Mouse (Mus musculus) kidney, postnatal 4 days (tissue): ENCODE measurements around the gene Zfyve21.

Source experiments
- DNase-seq, 2 experiments: peaks; one replicate each; pipeline ENCODE4 v3.0.0; 2021; ENCODE audit warnings: mixed read lengths in 2 of 2

Gene Zfyve21

DNA sequence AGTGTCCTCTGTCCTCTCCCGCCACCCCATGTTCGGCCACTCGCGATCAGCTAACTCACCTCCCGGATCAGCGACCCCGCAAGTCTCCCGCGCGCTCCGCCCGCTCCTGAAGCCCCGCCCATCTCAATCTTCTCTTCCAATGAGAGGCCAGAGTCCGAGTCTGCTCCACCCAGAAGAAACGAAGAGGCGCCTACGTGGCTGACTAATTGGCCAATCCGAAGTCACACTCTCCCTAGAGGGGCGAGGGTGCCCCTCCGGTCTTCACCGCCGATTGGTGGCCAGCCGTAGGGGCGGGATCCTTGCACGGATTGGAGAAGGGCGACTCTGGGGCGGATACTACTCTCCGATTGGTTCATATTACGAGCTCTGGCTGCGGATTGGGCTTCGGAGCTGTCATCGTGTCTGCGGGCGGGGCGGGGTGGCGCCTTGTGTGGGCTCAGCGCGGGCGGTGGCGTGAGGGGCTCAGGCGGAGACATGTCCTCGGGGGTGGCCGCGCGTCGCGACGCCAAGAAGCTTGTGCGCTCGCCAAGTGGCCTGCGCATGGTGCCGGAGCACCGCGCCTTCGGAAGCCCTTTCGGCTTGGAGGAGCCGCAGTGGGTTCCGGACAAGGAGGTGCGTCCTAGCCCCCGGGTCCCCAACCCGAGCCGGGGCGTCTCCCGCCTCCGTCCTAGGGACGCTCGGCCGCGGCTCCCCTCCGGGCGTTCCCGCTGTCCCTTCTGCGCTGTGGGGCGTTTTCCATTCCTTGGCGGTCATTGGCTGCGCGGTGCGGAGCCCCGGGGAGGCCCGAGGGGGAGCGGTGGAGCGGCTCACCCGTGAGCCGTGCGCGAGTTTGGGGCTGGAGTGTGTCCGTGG lies at the start of gene Zfyve21, which contains the start of gene Xrcc3:
Zfyve21 (plus strand) TSS at position 405 of the 852 bp plus-strand sequence.
Xrcc3 (minus strand) TSS at position 108 of the 852 bp plus-strand sequence.
- peak; percentile 96 to 98 for DNase-seq

DNA sequence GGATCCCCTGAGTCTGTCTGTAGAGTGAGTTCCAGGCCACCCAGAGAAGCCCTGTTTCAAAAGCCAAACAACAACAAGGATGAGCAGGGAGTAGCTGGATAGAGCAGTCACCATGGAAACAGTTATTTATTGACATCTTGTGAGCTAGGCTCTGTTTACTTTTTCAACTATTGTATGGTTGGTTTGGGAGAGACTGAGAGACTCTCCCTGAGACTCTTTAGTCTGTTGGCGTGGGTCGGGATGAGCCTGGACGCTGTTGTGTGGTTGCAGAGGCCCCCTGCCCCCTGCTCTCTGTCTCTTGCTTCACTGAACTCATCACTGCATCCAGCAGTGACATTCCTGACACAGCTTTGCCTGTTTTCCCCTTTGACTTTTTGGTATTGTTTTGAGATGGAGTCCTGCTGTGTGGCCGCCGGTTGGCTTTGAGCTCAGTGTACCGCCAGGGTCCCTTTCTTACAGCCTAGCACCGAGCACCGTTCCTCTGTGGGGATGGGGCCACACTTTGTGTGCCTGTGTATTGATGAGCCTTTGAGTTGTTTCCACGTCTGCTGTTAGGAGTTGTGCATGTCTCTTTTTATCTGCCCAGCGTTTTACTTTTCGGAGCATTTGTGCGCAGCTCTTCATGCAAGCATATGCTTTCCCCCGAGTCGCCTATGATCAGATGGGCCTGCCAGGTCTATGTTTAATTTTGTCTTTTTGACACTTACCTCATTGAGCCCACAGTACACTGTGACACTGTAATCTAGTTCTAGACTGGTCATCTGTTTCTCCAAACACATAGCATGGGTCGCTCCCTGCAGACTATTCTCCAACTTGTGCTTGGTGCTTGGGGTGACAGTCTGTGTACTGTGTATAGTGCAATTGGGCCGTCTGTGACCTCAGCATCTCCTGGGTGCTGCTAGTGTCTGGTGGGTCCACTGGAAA lies 47.4 kb upstream of the Zfyve21 start:
- no peak for DNase-seq

DNA sequence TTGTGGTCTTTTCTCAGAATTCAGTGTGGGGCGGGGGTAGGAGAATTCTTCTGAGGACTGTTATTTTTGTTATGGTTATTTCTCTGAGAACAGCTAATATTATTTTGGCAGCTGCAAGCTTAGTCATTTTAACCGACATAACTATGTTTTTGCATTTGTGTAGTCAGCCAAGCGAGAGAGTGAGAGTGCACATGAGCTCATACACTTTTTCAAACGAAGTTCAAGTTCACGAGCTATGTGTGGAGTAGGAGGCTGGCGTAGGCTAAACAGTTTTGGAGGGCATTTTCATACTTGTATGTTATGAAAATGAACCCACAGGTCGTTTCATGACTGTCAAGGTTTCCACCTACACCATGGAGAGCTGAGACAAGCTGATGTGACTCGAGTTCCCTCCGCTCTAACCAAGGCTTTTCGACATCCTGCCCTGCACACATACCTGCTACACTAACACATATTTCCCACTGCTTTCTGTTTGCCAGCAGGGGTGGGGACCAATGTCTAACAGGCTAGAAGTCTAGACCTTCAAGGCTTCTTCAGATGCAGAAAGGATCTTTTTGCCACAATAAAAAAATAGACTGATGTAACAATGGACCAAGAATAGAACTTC lies 45.5 kb upstream of the Zfyve21 start:
- DNase-seq, result no peak

DNA sequence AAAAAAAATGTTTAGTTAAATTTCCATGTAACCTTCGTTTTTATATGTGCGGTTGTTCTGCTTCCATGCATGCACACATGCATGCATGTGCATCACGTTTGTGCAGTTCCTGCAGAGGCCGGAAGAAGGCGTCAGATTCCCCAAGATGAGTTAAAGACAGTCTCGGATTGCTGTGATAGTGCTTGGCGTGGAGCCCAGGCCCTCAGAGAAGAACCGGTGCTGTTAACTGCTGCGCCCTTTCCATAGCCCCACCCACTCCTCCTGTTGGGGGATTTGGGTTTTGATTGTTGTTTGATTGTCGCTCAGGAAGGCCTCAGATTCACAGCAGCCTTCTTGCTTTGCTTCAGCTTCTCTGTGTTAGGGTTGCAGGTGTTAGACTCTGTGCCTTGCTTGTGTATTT lies 44.7 kb upstream of the Zfyve21 start:
- DNase-seq, result peak; percentile 77 to 84

DNA sequence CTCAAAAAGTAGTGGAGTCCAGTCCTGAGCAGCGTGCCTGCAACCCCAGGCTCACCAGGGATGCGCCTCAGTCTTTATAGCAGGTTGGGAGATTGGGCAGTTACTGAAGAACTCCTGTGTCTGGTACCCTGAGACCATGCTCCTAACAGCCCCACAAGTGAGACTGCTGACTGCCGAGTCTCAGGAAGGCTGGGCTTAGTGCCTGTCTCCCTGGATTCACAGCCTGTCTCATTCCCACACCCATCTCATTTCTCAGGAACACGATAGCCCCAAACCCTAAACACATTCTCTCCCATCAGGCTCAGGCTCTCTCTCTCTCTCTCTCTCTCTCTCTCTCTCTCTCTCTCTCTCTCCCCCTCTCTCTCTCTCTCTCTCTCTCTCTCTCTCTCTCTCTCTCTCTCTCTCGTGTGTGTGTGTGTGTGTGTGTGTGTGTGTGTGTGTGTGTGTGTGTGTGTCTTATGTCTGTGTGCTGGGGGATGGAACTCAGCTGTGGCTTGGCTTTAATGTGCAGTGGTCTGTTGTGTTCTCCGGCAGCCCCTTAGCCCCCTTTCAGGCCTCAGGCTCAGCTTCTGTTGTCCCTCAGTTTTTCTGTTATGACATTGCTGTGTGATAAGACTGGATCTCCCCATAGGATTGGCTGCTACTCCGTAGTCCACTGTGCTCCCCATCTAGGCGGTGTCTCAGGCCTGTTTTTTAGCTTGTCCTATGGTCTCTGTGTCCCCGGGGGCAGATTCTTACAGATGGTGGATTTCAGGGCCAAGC lies 44.0 kb upstream of the Zfyve21 start:
- no peak for DNase-seq

DNA sequence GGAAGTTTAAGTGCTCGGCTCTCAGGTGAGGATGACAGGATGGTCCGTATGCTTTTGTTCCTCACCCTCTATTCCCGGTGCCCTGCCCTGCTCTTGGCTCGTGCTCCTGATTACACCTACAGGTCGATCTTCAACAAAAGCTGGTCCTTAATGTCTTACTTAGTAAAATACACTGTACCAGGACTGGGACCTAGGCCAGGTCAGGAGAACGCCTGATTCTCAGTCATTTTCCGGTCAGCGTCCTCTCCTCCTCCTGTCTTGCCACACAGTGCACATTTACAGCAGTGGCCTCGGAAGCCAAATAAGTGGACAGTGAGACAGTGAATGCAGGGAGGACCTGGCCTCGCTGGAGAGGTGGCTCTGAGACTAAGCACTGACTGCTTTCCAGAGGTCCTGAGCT lies 43.3 kb upstream of the Zfyve21 start:
- no peak for DNase-seq

DNA sequence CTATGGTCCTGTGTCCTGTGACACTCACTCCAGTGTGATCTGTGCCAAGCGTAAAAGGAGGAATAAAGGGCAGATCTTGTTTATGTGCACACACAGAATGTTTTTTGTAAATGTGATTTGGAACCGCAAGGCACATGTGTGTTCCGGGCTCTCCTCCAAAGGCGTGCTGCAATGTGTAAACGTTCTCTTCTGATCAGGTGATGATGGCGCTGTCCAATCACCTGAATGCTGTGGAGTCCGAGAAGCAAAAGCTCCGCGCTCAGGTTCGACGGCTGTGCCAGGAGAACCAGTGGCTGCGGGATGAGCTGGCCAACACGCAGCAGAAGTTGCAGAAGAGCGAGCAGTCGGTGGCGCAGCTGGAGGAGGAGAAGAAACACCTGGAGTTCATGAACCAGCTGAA lies 39.8 kb upstream of the Zfyve21 start:
- DNase-seq, result no peak

DNA sequence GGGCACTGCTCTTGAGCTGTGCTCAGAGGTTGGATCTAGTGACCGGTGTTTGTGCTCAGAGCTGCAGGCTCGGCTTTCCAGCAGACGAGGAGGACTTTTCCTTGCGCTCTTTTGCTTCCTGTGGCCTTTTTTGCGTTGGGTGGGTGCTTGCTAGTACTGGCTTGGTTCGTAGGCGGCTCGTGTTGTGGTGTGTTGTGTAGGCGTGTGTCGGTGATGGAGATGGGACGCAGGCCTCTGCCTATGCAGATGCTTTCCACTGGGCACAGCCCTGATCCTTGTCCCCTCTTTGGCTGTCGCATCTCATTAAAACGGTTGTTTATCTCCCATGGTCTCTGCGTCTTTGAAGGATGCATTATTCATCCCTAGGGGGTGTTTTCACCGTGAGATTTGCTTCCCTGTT lies 39.1 kb upstream of the Zfyve21 start:
- no peak for DNase-seq

DNA sequence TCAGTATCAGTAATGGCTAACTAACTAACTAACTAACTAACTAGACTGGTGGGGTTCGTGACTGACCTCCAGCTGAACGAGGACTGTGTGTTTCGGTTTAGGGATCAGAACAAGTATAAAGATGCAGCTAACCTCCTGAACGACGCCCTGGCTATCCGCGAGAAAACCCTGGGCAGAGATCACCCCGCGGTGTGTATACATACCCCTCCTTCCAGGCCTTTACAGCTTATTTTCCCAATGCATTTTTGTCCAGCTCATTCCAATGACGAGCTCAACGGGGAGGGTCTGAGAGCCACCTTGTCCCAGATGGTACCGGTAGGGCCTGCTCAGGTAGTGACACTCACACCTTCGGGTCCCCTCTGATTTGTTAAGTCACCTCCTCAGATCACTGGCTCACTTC lies 36.1 kb upstream of the Zfyve21 start:
- DNase-seq, result no peak

DNA sequence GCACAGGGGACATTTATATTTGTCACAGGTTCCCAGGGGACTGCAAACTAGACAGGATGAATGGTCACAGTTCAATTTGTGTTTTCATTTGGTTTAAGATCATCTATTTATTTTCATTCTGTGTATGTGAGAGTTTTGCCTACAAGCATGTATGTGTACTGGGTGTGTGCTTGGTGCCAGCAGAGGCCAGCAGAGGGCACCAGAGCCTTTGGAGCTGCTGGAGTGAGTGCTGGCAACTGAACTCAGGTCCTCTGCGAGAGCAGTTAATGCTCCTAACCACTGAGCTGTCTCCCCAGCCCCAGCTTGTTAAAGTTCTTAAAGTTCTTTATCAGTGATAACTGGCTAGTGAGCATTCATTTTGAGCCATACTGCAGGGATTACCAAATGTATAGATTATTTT lies 34.4 kb upstream of the Zfyve21 start:
- no peak for DNase-seq

DNA sequence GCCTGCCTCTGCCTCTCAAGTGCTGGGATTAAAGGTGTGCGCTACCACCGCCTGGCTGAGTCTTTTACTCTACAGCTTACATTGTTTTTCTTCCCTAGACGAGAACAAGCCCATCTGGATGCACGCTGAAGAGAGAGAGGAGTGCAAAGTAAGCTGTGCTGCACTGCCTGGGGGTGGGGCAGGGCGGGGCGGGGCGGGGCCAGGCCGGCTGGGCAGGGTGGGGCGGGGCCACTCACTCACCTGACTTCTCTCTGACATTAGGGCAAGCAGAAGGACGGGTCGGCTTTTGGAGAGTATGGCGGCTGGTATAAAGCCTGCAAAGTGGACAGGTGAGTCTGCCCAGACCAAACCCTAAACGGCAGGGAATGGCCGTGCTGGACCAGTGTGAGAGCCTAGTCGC lies 28.8 kb upstream of the Zfyve21 start:
- no peak for DNase-seq

DNA sequence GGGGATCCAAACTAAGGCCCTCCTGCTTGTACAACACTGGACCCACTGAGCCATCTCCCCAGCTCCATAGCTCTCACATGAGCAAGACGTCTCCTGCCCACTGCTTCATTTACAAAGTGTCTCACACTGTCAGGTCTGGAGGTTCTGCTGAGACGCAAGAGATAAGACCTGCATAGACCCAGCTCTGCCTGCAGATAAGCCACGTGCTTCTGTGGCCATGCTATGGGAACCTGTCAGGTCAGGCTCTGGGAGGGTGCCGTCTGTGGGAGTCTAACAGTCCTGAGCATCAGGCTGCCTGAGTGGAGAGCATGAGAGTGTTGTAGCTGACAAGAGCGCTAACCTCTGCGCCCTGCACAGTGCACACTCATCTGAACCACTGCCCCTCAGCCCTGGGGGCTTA lies 27.0 kb upstream of the Zfyve21 start:
- DNase-seq, result no peak

DNA sequence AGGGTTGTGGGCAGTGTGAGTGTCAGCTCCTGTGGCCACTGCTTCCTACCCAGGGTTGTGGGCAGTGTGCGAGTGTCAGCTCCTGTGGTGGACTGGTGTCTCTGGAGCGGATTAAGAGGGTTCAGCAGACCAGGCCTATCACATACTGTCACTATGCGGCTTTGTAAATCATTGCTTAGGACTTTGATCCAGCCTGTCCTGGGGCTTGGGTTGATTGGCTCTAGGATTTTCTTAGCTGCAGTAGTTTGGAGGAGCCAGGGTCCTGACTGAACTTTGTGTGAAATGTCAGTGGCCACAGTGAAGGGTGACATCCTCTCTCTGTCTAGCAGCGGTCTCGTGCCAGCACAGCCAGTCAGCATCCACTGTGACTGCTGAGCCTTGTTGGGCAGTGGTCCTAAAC lies 23.9 kb upstream of the Zfyve21 start:
- DNase-seq, result peak; percentile 32 to 61

DNA sequence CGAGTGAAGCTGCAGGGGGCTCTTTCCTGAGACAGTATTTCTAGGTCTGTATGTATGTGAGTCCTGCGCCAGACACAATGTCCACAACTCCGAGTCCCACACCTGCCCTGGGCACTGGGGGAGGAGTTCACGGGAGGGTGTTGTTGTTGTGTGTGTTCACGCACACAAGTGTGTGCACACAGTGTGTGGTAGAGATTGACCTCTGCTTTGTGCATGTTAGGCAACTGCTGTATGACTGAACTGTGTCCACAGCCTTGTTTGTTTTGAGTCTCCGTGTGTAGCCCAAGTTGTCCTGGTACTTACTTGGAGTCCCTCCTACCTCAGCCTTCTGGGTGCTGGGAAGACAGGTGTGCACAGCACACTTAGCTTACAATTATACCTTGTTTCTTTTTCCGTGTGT lies 23.3 kb upstream of the Zfyve21 start:
- DNase-seq, result no peak

DNA sequence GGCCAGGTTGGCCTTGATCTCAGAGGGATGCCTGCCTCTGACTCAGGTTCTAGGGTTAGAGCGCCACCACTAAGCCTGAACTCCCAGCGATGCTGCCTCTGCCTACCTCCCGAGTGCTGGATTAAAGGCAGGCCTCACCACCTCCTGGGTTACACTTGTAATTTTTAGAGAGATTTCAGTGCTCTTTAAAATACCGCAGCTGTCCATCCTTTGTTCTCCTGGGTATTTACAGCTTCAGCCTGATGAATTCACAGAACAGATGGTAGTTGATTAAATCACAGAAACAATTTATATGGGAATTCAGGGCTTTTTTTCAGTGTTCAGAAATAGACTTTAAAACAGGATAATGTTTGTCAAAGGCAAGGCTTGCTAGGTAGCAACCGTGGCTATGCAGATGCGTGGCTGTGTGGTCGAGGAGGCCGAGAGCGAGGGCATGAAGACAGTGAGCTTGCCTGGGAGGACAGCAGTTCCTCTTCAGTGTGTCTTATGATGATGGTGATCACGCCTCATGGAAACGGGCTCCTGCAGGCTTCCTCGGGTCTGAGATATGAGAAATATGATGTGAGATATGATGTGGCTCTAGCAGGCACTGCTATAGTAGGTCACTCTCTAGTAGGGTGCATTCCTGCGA lies 22.4 kb upstream of the Zfyve21 start:
- no peak for DNase-seq

DNA sequence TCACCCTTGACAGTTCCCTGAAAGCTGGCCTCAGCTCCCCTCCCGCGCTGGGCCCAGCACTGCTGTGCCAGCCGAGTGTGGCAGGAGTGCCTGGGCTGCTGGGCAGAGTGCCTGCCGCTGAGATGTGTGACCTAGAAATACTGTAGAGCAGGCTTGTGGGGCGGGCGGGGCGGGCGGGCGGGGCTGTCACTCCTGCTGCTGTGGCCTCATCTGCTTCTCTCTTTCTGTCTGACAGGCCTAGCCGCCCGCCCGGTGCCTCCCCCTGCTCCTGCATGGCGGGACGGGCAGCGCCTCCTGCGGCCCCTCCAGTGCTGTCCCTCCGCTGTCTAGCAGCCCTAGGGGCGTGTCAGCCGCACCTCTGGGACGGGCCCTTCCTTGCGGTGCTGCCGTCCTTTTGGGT lies 19.9 kb upstream of the Zfyve21 start:
- DNase-seq, result peak; percentile 56 to 72

DNA sequence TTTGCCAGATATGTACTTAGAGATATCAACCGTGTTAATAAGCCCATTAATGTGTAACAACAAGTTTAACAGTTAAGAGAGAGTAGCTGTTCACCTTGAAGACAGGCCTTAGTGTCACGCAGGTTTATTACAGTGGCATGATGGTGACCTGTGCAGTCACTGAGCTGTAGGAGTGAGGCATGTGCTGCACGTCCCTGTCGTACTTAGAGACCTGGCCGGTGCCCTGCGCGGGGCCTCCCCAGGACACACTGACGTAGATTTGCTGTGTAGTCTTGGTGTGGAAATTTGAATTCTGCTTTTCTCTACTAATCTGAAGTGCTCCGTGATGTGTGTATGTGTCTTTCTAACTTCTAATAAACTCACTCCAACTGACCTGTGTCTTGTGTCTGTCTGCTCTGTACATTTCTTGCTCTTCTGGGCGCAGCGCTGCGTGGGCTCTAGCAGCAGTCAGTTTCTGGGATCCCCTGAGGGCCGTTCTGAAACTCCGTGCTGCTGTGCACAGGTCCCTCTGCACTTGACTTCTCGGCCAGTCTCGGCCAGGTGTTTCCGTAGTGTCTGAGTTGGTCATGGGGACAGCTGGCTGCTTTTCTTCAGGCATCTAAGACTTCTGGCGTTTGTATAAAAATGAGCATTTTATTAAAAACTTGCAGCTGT lies 19.3 kb upstream of the Zfyve21 start:
- no peak for DNase-seq

DNA sequence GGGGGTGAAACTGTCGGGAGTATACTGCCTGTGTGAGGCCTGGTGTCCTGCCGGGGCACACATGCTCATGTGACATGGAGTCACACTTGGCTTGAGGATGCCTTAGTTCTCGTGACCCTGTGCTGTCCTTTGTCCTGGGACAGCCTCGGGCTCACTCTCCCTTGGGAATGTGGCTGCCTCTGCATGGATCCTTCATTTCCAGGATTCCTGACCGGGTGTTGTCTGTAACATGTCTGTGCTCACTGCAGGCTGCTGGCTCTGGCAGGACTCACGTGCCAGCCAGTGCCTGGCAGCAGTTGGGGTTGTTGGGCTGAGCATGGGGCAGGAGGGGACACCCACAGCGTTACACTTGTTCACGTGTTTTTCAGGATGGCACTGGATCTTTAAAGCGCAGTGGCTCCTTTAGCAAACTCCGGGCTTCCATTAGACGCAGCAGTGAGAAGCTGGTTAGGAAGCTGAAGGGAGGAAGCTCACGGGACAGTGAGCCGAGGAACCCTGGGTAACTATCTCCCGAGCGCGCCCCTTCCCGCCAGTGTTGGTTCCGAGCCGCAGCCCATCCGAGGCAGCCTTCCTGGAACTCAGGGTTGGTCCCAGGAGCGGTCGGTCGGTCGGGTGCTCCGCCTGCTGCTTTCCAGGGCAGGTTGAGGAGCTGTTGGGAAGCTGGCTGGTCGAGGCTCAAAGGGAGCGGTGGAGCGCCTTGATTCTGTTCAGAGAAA lies 18.6 kb upstream of the Zfyve21 start:
- DNase-seq, result peak in 1 of 2 experiments; percentile 49

DNA sequence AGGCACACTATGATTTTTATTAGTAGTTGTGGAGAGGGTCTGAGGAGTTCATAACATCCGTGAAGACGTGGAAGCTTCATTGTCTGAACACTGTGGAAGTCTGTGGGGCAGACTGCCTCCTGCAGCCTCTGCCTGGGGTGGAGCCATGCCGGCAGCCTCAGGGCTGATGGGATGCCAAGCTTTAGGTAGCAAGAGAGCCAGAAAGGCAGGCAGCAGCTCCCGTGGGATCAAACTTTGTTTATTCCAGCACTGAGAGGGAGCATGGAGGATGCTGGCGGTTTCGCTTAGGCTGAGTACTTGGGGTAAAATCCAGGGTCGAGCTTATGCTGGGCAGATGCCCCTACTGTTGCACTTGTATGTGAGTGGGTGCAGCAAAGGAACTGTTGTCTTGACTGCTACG lies 16.7 kb upstream of the Zfyve21 start:
- no peak for DNase-seq

DNA sequence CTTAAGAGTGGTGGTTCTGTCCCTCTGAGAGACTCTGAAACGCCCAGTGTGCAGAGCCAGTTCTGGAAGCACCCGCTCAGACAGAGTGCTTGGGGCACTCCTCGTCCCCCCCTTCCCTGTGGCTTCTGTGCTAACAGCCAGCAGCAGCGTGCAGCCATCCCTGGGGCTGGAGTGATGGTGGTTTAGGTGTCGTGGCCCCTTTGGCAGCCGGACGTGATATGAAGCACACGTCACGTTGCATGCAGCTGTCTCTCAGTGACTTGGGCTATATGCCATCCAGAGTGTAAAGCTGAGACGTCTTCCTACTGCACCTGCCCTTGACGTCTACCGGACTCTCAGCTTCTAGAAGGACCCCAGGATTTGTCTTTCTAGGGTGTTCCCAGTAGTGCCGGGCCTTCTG lies 15.5 kb upstream of the Zfyve21 start:
- no peak for DNase-seq
